Mouse (Mus musculus): ENCODE measurements around the gene Ndrg3. TPM values are rescaled to one million over a fixed set of nuclear protein-coding genes. Genes with fewer than 3 reads are reported as not detected.
A peak's percentile ranks its signal among the peaks of the same experiment; 100 is the strongest.
"Not testable (repeated sequence)": the region's sequence is repeated elsewhere in the genome, so short reads cannot be mapped to it uniquely, and the experiment has no call there.

The Ndrg3 gene
- total RNA-seq, 1 experiment from 2014 or later: 33.9 TPM

DNA sequence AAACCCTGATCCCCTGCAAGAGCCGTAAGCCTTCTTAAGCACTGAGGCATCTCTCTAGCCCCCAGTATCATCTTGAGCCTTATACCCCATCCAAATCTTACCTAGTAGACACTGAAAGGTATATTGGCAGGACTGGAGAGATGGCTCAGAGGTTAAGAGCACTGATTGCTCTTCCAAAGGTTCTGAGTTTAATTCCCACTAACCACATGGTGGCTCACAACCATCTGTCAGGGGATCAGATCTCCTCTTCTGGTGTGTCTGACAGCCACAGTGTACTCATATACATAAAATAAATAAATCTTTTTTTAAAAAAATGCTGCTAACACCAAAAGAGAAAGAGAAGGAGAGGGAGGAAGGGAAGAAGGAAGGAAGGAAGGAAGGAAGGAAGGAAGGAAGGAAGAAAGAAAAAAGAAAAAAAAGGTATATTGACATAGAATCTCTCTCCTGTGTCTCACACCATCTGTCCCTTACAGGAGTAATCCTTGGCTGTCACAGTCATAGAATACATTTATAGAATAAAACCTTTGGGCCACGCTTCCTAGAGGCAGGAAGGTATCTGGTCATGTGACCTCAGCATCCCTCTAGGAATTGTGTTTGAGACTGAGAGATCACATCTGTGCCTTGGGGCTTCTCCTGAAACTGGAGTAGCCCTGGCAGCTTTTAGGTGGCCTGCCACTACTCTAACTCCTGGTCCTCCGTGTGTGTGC is 75.3 kb downstream of the Ndrg3 start:
- ATAC-seq (replicated peaks; ENCODE audit: insufficient number of reproducible peaks, low FRiP score, low TSS enrichment, poor library complexity, severe bottlenecking): no peak

DNA sequence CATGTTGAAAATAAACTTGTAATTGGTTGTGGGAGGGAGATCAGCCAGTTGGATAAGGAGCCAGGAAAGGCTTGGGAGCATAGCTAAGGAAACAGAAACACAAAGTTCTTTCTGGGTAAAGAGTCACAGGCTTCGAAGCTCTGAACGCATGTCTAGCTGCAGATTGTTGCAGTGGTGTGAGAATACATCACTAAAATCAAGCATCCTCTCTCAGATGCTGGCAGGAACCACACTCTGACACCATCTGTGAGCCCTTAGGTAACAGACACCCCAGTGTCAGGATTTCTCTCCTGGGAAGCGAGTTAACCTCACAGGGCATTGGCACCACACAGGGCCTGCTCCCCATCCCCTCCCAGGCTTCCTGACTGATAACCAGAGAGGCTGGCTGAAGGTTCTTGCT is 76.3 kb downstream of the Ndrg3 start:
- no peak for ATAC-seq (replicated peaks; ENCODE audit: insufficient number of reproducible peaks, low FRiP score, low TSS enrichment, poor library complexity, severe bottlenecking)

DNA sequence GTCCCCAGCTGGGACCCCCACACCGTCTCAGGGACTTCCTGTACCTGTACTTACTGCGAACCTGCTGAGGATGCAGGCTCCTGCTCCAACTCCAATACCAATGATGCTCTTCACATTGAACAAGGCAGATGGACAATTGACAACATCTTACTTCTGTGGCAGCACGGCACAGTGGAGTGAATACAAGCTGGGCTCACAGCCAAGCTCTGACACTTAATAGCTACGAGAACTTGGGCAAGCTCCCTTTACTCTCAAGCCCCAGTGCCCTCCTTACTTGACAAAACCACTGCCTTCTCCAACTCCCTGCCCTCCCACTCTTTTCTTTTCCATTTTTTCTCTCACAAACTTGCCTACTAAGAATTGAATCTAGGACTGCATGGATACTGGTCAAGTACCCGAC is 78.7 kb downstream of the Ndrg3 start:
- no peak for ATAC-seq (replicated peaks; ENCODE audit: insufficient number of reproducible peaks, low FRiP score, low TSS enrichment, poor library complexity, severe bottlenecking)

DNA sequence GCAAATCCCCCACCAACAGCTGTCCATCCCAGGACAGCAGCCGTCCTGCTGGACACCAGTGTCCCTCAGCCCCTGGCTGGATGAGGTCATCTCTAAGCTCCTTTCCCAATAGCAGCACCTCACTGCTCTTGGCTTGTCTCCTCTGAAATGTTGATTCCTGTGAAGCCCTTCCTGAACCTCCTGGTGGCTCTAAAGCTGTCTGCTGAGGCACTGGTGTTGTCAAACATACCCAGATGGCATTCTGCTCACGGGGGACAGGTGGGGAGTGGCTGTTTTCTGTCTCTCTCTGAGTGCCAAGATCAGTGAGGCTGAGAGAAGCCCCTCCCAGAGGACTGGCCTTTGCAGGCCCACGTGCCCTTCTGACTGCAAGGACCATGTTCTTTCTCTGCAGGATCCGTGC is 85.9 kb downstream of the Ndrg3 start:
- ATAC-seq (replicated peaks; ENCODE audit: insufficient number of reproducible peaks, low FRiP score, low TSS enrichment, poor library complexity, severe bottlenecking): not testable (repeated sequence)

DNA sequence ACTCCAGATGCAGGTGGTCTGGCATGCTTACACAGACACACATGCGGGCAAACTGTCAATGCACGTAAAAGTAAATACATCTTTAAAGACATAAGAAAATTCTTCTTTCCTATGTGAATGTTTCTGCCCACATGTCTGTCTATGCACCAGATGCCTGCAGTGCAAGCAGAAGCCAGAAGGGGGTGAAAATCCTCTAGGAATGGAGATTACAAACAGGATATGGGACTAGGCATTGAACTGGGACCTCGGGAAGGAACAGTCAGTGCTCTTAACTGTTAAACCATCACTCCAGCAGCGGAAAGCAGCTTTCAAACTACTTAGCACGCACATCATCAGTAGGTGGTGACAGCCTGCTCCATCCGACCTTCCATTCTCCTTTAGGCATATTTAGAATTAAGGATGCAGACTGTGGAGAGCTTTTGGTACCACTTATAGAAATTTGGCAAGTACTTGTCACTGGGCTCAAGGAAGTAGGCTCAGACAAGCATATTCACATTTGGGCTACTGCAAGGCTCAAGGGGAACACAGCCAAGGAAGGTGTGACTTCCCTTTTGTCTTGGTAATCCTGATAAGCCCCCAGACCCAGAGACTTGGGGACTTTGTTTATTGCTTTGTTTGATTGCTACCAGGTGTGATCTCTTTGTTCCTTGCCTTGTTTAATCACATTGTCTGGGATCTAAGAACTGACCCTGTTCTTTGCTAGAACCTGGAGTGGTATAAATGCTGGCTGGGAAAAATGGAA is 86.7 kb downstream of the Ndrg3 start:
- no peak for ATAC-seq (replicated peaks; ENCODE audit: insufficient number of reproducible peaks, low FRiP score, low TSS enrichment, poor library complexity, severe bottlenecking)

DNA sequence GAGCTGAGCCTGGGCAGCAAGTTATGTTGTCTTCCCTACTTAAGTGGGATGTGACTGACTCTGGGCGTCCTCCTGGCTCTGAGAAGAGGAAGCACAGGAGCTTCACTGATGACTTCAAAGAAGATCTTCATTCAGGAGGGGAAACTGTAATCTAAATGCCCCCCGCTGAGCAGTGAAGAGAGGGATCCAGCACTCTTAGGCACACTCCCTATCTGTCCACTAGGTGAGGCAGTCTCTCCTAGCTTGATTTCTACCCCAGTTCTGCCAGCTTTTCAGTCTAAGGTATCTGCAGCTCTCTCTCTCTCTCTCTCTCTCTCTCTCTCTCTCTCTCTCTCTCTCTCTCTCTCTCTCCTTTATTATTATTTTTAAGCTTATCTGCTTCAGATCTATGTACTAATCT is 88.5 kb downstream of the Ndrg3 start:
- ATAC-seq (replicated peaks; ENCODE audit: insufficient number of reproducible peaks, low FRiP score, low TSS enrichment, poor library complexity, severe bottlenecking): no peak

DNA sequence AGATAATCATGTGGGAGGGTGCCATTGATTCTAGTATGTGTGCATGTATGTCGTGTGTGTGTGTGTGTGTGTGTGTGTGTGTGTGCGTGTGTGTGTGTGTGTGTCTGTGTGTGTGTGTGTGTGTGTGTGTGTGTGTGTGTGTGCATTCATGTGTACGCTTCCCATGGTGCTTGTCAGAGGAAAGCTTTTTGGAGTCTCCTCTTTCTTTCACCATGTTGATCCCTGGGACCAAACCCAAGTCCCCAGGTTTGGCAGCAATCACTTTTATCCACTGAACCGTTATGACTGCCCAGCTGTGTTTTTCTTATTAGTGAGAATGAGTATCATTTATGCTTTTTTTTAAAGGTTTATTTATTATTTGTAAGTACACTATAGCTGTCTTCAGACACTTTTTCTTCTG is 89.4 kb downstream of the Ndrg3 start:
- not testable (repeated sequence) for ATAC-seq (replicated peaks; ENCODE audit: insufficient number of reproducible peaks, low FRiP score, low TSS enrichment, poor library complexity, severe bottlenecking)

DNA sequence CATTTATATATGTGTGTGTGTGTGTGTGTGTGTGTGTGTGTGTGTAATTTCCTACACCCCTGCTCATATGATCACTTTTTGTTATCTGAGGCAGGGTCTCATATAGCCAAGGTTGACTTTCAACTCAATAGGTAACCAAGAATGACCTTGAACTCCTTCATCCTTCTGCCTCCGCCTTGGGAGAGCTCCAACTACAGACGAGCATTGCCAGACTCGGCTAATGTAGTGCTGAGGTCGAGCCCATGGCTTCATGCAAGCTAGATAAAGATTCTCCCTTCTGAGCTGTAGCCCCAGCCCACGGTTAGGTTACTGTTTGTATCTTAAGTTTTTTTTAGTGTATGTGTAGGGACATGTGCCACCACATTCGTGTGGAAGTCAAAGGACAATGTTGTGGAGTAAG is 90.0 kb downstream of the Ndrg3 start:
- ATAC-seq (replicated peaks; ENCODE audit: insufficient number of reproducible peaks, low FRiP score, low TSS enrichment, poor library complexity, severe bottlenecking): no peak

DNA sequence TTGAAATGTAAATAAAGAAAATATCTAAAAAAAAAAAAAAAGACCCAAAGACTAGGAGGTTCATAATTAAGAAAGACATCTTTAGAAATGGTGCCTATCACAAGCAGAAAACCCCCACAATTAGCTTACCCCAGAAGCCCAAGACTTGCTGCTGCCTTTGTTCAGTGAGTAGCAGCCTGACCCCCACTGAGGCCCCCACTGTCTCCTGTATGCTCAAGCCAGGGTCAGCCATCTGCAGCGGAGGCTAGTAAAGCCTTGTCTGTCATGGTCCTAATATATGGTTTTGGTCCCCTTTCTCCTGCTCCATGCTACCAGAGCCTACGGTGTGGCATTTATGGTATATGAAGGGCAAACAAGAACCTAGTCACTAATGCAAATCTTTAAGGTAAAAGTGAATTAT is 90.5 kb downstream of the Ndrg3 start:
- ATAC-seq (replicated peaks; ENCODE audit: insufficient number of reproducible peaks, low FRiP score, low TSS enrichment, poor library complexity, severe bottlenecking): no peak

DNA sequence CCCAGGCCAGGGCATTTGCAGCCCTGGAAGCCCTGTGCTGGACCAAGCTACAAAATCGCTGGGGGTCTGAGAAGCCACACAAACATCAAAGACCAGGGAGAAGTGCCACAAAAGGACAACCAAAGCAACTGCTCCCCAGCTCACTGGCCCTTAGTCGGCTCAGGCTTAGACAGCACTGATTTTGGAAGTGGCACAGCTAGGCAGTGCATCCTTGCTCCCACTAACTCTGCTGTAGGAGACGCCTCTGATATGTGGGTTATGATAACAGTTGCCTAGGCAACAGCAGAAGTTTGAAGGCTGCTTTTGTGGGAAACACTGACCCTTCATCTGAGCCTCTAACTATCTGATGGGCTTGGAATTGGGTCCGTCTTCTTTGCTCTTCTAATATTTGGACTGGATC is 92.7 kb downstream of the Ndrg3 start:
- ATAC-seq (replicated peaks; ENCODE audit: insufficient number of reproducible peaks, low FRiP score, low TSS enrichment, poor library complexity, severe bottlenecking): no peak

DNA sequence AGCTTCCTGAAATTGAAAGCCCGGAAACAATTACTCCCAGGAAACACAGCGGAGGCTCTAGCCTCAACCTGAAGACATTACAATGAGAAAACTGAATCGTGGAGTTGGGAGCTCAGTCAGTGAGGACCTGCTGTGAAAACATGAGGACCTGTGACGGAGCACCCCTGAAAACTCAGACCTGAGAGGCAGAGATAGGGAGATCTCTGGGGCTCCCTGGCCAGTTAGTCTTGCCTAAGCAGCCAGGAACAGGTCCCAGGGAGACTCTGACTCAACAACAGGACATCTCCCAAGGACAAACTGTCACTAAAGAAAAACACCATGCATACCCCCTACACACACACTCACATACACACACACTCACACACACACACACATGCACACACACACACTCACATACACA is 93.5 kb downstream of the Ndrg3 start:
- no peak for ATAC-seq (replicated peaks; ENCODE audit: insufficient number of reproducible peaks, low FRiP score, low TSS enrichment, poor library complexity, severe bottlenecking)

DNA sequence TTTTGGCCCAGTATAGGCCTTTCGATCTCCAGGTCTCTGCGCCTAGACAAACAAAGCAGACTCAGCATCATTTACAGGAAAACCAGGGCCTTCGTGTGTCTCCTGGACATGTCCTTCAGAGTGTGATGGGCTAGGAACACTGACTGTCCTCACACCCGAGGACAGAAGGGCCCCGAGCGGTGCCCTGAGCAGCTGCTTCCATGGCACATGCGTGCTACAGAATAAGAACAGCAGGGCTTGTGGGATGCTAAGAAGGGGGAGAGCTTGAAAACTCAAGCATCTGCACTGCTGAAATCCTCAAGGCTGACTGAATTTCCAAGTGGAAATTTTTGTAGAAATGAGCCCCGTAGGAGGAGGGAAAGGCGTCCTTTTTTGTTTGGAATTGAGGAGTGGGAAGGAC is 94.8 kb downstream of the Ndrg3 start:
- no peak for ATAC-seq (replicated peaks; ENCODE audit: insufficient number of reproducible peaks, low FRiP score, low TSS enrichment, poor library complexity, severe bottlenecking)

DNA sequence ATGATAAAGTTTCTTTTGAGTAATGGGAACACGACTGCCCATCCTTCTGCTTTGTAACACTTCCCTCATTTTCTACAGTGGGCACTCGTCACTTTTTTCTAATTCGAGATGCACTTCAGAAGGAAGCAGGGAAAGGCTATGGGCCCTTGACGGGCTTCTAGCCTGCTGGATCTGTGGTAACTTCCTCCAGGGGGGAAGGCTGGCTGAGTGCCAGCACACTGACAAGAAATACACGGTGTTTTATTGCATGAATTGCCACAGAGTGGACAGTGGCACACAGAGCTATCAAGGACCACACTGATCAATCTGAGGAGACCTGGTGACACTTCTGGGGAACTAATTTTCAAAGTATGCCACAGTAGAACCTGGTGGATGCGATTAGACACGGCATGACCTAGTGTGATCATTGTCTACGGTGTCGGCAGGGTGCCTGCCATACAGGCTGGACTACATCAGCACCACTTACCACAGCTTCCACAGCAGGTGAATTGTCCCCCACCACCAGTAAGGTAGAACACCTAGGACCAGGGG is 95.4 kb downstream of the Ndrg3 start:
- no peak for ATAC-seq (replicated peaks; ENCODE audit: insufficient number of reproducible peaks, low FRiP score, low TSS enrichment, poor library complexity, severe bottlenecking)

DNA sequence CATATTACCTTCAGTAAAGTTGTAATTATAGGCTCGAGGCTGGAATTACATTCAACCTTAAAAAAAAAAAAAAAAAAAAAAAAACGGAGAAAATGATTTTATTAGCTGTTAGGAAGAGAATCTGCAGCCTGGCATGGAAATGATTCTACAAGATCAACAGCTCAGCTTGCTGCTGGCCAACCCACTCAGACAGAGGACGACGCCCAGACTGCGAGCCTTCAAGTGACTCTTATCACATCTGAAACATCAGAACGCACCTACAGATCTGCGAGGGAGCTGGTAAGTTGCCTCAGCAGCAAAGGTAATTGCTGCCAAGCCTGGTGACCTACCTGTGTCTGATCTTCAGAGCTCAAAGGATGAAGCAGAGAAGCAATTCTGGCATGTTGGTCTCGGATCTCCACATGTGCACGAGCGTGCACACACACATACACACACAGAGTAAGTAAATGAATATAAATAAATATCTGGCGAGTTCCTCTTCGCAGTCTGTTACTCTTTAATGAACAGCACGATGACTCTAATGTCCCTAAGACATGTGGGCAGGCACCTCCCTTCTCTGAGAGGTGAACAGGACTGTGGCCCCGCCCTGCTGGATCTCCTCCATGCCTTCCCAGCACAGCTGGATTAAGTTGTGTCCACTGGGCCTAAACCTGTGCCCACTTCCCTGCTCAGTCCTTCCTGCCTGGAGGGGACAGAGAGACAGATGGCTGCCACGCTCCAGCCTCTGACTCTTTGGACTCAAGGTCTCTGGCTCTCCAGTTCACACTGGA is 97.2 kb downstream of the Ndrg3 start:
- ATAC-seq (replicated peaks; ENCODE audit: insufficient number of reproducible peaks, low FRiP score, low TSS enrichment, poor library complexity, severe bottlenecking): no peak

DNA sequence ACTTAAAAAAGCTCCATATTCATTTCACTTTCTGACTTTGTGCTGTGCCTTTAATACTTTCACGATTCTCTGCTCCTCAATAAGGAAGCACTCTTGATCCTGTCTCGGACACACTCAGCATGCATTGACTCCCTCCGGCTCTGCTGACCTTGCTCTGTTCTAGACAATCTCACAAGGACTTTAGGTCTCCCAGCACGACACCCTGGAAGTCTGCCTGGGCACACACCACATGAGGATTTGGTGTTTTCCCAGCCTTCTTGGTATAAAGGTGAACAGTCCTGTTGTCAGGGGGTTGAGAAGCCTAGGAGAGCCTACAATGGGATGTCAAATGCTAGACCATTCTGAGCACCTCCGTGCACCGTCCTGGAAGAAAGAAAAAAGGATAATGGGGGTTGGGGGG is 99.0 kb downstream of the Ndrg3 start:
- ATAC-seq (replicated peaks; ENCODE audit: insufficient number of reproducible peaks, low FRiP score, low TSS enrichment, poor library complexity, severe bottlenecking): no peak

DNA sequence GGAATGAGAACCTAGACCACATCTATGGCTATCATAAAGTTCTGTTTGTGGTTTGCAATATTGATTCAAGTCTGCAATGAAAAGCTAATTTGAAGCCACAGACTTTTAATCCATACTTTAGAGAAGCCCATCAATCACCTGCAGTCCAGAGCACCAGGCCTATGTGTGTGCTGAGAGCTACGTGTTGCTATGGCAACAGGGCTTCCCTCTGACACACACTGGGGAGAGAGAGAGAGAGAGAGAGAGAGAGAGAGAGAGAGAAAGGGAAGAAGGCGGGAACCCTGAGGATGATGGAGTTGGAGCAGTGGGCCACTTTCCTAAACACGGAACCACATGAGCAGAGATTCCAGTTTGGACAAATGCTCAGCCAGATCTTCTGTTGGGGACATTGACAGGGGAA is 99.6 kb downstream of the Ndrg3 start:
- no peak for ATAC-seq (replicated peaks; ENCODE audit: insufficient number of reproducible peaks, low FRiP score, low TSS enrichment, poor library complexity, severe bottlenecking)

DNA sequence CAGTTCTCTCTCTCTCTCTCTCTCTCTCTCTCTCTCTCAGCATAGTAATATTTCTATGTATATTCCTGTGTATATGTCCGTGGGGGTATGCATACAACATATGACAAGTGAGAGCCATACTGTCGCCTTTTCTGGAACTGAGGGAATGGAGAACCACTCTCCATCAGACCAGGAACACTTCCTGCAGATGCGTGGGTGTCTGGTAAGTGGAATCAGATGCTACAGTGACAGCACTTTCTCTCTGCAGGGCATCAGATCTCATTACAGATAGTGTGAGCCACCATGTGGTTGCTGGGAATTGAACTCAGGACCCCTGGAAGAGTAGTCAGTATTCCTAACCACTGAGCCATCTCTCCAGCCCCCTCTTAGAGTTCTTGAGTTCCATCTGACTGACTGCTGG is 103.4 kb downstream of the Ndrg3 start:
- ATAC-seq (replicated peaks; ENCODE audit: insufficient number of reproducible peaks, low FRiP score, low TSS enrichment, poor library complexity, severe bottlenecking): no peak

DNA sequence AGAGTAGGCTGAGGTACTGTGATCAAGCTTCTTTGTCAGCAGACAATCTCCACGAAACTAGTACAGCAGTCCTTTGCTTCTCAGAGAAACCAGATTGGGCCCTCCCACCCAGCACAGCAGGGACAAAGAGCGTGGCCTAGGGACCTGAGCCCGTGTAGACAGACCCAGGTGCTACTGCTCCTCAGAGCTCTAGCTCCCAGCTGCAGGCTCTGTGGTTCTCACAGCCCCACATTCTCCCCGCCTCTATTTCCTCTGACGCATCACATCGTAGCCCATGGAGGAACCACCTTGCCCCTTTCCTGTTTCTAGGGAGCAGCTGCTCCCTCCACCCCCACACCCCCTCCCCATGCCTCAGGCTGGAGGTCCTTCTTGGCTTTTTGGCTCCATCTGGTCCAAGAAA is 104.8 kb downstream of the Ndrg3 start, which contains the start of gene Sla2:
Gene Sla2 (minus strand): TSS at position 176 of the 400 bp plus-strand sequence.
- ATAC-seq (replicated peaks; ENCODE audit: insufficient number of reproducible peaks, low FRiP score, low TSS enrichment, poor library complexity, severe bottlenecking): peak; percentile 34; the same call in 1 of the 2 replicates

DNA sequence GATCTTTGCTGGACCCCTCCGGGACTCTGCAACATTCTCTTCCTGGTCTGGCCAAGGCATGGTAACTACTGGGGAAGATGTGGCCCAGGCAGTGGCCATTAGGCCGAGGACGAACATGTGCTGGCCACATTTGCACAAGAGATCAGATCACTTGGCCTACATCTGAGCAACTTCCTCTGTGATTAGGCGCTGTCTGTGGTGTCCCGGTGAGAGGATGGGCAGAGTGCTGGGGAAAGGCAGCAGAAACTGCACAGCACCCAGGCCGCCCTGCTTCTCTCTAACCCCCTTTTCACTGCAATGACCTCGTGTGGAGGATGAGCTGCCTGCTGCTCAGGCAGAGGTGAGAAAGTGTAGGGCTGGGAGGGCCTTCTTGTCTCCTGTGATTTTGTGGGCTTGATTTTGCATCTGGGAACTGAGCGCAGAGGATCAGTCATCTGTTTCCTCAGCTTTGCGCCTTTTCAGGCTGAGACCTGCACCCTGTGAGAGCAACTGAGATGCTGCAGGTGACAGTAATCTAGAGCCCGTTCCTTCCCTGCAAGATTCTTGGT is 105.7 kb downstream of the Ndrg3 start:
- ATAC-seq (replicated peaks; ENCODE audit: insufficient number of reproducible peaks, low FRiP score, low TSS enrichment, poor library complexity, severe bottlenecking): no peak

Data from monocyte, adult 5-6 weeks (primary cell).